Mouse (Mus musculus) layer of hippocampus, postnatal 36 days (tissue): ENCODE measurements around the gene Six5. TPM values are rescaled to one million over a fixed set of nuclear protein-coding genes. Genes with fewer than 3 reads are reported as not detected.

ENCODE experiments used
- DNase-seq, 2 experiments: peaks; one replicate each; pipeline ENCODE4 v3.0.0; 2022
- microRNA-seq, 2 experiments: library from miRNA; unstranded; fragments of <30 nt; microRNA quantifications; one replicate each; pipeline ENCODE4 v1.2.0; 2021
- total RNA-seq, 2 experiments: library from RNA; stranded (reverse); gene quantifications; 2 replicates each; pipeline ENCODE4 v1.2.3; 2021

The Six5 gene
- total RNA-seq, 2 experiments from 2014 or later: 2.5 to 2.8 TPM

DNA sequence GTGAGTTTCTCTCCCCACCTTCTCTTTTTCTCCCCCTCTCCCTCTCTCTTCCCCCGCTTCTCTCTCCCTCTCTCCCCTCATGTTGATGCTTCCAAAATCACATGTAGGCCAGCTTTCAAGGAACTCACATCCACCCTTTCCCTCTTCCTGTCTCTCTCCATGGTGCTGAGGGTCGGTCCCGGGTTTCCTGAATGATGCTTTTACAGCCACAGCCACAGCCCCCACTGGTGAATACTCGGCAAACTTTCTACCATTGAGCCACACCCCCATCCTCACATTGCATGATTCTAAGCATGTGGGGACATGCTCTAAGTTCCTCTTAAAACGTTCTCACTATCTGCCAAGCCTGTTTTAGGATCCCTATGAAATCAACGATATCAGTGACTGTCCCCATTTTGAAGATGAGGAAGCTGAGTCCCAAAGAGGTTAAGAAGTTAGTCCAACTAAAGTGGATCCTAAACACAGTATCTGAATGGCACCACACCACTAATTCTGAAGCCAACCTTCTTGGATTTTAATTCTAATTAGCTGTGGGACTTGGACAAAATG lies 53.2 kb downstream of the Six5 start:
- no peak for DNase-seq

Small RNA genes within 50 kb of the gene (microRNA-seq; reads per million reads assigned to microRNA genes)
- 3.0 to 5.1 reads per million in 2 experiments for gene Mir3100

Other genes with a start within 250 kb of the Six5 start
- gene Pglyrp1, start 223.3 kb upstream of the Six5 start, total RNA-seq: 10 to 100 TPM; 13.6 to 21.1 TPM
- gene Ccdc61, start 184.2 kb upstream of the Six5 start, total RNA-seq: 10 to 100 TPM; 11.3 to 12.5 TPM
- 10 to 100 TPM; 82.2 to 84.5 TPM for gene Nova2, start 168.7 kb upstream of the Six5 start, total RNA-seq
- gene Nanos2, start 107.2 kb upstream of the Six5 start, total RNA-seq: under 1 TPM; 0.33 to 0.87 TPM
- 10 to 100 TPM; 45.0 to 45.9 TPM for gene Mypop, start 103.3 kb upstream of the Six5 start, total RNA-seq
- 10 to 100 TPM; 52.1 to 53.0 TPM for gene Irf2bp1, start 90.5 kb upstream of the Six5 start, total RNA-seq
- not detected for gene Foxa3, start 71.1 kb upstream of the Six5 start, total RNA-seq
- 100 to 1,000 TPM; 111 to 113 TPM for gene Sympk, start 70.2 kb upstream of the Six5 start, total RNA-seq
- under 1 TPM; 0.15 to 0.33 TPM for gene Rsph6a, start 39.9 kb upstream of the Six5 start, total RNA-seq
- gene Dmwd, start 18.4 kb upstream of the Six5 start, total RNA-seq: 100 to 1,000 TPM; 136 to 143 TPM
- 10 to 100 TPM; 36.3 to 48.1 TPM for gene Dmpk, start 10.7 kb upstream of the Six5 start, total RNA-seq
- gene Gm4969, start 23.8 kb downstream of the Six5 start, total RNA-seq: under 1 TPM; 0.40 to 0.43 TPM
- 10 to 100 TPM; 14.2 to 14.3 TPM for gene Fbxo46, start 25.3 kb downstream of the Six5 start, total RNA-seq
- 10 to 100 TPM; 18.1 to 18.6 TPM for gene Qpctl, start 54.7 kb downstream of the Six5 start, total RNA-seq
- 10 to 100 TPM; 79.1 to 79.2 TPM for gene Snrpd2, start 55.1 kb downstream of the Six5 start, total RNA-seq
- gene Gipr, start 71.5 kb downstream of the Six5 start, total RNA-seq: 1 to 10 TPM in 1 of 2 experiments, under 1 TPM in 1; 0.62 to 1.9 TPM
- gene Eml2, start 81.8 kb downstream of the Six5 start, total RNA-seq: 100 to 1,000 TPM; 145 to 149 TPM
- gene Gpr4, start 117.9 kb downstream of the Six5 start, total RNA-seq: 1 to 10 TPM; 2.4 to 2.5 TPM
- 10 to 100 TPM; 40.5 to 40.8 TPM for gene Opa3, start 133.7 kb downstream of the Six5 start, total RNA-seq
- gene Vasp, start 177.2 kb downstream of the Six5 start, total RNA-seq: 10 to 100 TPM; 15.2 to 21.2 TPM
- under 1 TPM; 0.20 to 0.33 TPM for gene Ppm1n, start 185.5 kb downstream of the Six5 start, total RNA-seq
- gene Rtn2, start 188.0 kb downstream of the Six5 start, total RNA-seq: 10 to 100 TPM; 89.7 to 91.3 TPM
- gene Fosb, start 215.5 kb downstream of the Six5 start, total RNA-seq: 10 to 100 TPM; 12.6 to 18.8 TPM